Mouse (Mus musculus) urinary bladder, postnatal 25 days (tissue): ENCODE measurements around the gene Cyb5r1.

Experiments
- DNase-seq: peaks from one replicate; pipeline ENCODE4 v3.0.0; 2022; ENCODE audit warnings: low spot score

Cyb5r1 gene

GRCm38 (mm10) chr1:134460294-134461284 lies 55.2 kb downstream of the Cyb5r1 start:
- DNase-seq = no peak
